Mouse (Mus musculus) heart, embryonic 11.5 days (tissue): Measurements from ENCODE around the gene Adamts3. TPM values are rescaled to one million over a fixed set of nuclear protein-coding genes. Genes with fewer than 3 reads are reported as not detected.
A peak's percentile ranks its signal among the peaks of the same experiment; 100 is the strongest.

ENCODE experiments used
- ATAC-seq: fragments of 200-750 bp; cut with Nextera tagmentation; replicated peaks from 2 replicates; pipeline ENCODE4 v1.8.0; 2017; ENCODE audit warnings: moderate library complexity; ENCODE audit not compliant: insufficient number of reproducible peaks, low FRiP score, low TSS enrichment
- H3K27ac ChIP-seq: fragments of 300-500 bp; sonication (generic); 2 replicates; pipeline ENCODE4 v1.5.1; 2014; ENCODE audit warnings: mild to moderate bottlenecking, low read depth, low read length
- H3K27me3 ChIP-seq: fragments of 300-500 bp; sonication (generic); 2 replicates; pipeline ENCODE4 v1.6.1; 2014; ENCODE audit warnings: mild to moderate bottlenecking, low read length, mixed read lengths; ENCODE audit not compliant: control insufficient read depth, insufficient read depth
- H3K36me3 ChIP-seq: fragments of 300-500 bp; sonication (generic); 2 replicates; pipeline ENCODE4 v1.6.1; 2014; ENCODE audit warnings: mild to moderate bottlenecking, low read length, moderate library complexity, mixed read lengths; ENCODE audit not compliant: control insufficient read depth, insufficient read depth
- H3K4me1 ChIP-seq: fragments of 300-500 bp; sonication (generic); 2 replicates; pipeline ENCODE4 v1.6.1; 2014; ENCODE audit warnings: low read length; ENCODE audit not compliant: control insufficient read depth, insufficient read depth
- H3K4me2 ChIP-seq: fragments of 300-500 bp; sonication (generic); 2 replicates; pipeline ENCODE4 v1.6.1; 2014; ENCODE audit warnings: mild to moderate bottlenecking, moderate library complexity
- H3K4me3 ChIP-seq: fragments of 300-500 bp; sonication (generic); 2 replicates; pipeline ENCODE4 v1.5.1; 2014; ENCODE audit warnings: low read depth, low read length
- H3K9ac ChIP-seq: fragments of 300-500 bp; sonication (generic); 2 replicates; pipeline ENCODE4 v1.6.1; 2014; ENCODE audit warnings: mild to moderate bottlenecking, low read depth, low read length, moderate library complexity
- H3K9me3 ChIP-seq: fragments of 300-500 bp; sonication (generic); replicated peaks from 2 replicates; pipeline ENCODE4 v1.6.1; 2016; ENCODE audit warnings: low read length; ENCODE audit not compliant: control insufficient read depth
- WGBS: fragments of 180-500 bp; shearing (Covaris S2); extraction: QIAGEN DNeasy Blood & Tissue Kit; methylation state at CpG from one replicate; pipeline ENCODE4 v1.1.7; 2014; ENCODE audit not compliant: insufficient replicate concordance; 5-methylcytosine and 5-hydroxymethylcytosine counted together
- polyA plus RNA-seq: library from polyadenylated mRNA; unstranded; fragments of >200 nt; fragmentation: Nextera tagmentation; extraction: Ambion mirVana; gene quantifications from 2 replicates; pipeline ENCODE4 v1.2.1, GENCODE M21; 2014

Gene Adamts3
- polyA plus RNA-seq, 1 experiment from 2014 or later: 4.1 TPM

DNA sequence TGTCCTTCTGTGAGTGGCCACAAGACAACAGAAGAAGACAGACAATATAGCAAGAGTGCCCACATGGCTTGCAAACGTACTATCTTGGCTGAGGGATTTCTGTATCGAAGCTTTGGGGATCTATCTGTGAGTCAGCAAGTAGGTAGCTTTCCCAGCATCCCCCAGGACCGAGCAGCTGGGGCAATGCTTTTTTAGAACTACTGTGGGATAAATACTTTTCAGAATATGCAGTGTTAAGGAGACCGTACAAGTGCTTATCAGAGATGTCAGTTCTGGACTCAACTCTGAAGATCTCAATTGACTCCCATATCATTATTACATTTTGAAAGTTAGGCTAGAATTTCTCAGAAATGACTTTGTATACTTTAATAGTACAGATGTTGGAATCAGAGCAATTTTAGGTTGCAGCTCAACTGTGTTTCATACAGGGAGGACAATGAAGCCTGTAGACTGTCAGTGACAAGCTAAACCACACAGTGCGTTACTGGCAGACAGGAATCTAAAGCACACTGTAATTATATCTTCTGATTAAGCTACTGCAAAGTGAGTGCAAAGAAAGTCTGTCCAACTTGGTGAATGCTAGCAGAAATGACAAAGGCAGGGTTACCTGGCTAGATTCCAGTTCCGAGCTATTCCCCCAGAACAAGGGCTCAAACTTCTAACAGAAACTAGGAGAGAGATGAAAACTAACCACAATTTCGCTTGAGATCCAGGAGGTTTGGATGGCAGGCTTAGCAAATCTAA lies 171.8 kb downstream of the Adamts3 start:
- Histone ChIP-seq H3K4me2 (no peak overlapping the region), H3K36me3 (no peaks in the 10 kb centered on the region), H3K9ac (no peak overlapping the region), H3K4me1 (no peaks in the 10 kb centered on the region), H3K27ac (no peak overlapping the region), H3K27me3 (no peaks in the 10 kb centered on the region), H3K9me3 (no peaks in the 10 kb centered on the region), H3K4me3 (no peak overlapping the region)
- WGBS: 71% methylated on average over 7 of the region's 7 CpGs
- ATAC-seq: no peak

DNA sequence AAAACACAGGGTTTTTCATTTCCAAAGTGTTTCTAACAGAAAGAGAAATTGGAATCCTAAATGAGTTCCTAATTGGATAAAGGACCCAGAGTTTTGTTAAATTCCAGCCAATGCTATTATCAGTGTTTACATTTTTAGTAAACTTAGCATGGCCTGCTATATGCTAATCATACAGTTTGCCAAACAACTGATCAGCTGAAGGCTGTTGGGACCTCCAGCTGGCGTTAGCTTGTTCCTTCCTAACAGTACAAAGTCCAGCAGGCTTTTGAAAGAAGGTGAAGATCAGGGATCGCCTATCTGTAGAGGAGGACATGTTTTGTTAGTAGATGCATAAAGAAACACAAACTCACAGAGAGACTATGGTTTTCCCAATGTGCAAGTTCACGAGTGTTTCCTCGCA lies 173.7 kb downstream of the Adamts3 start:
- WGBS: 53% methylated on average over 4 of the region's 4 CpGs
- Histone ChIP-seq H3K27ac (no peak overlapping the region), H3K27me3 (no peaks in the 10 kb centered on the region), H3K4me2 (no peak overlapping the region), H3K9ac (no peak overlapping the region), H3K4me1 (peaks cover 1% of the 10 kb centered on the region; the same call in 1 of the 2 replicates), H3K9me3 (no peaks in the 10 kb centered on the region), H3K36me3 (no peaks in the 10 kb centered on the region), H3K4me3 (no peak overlapping the region)
- ATAC-seq: no peak

GRCm38 (mm10) chr5:89704264-89704663 lies 178.9 kb downstream of the Adamts3 start:
- Histone ChIP-seq H3K4me1 (peaks cover 9% of the 10 kb centered on the region; the same call in 1 of the 2 replicates), H3K9ac (no peak overlapping the region), H3K9me3 (no peaks in the 10 kb centered on the region), H3K36me3 (no peaks in the 10 kb centered on the region), H3K4me3 (no peak overlapping the region), H3K27me3 (no peaks in the 10 kb centered on the region), H3K27ac (no peak overlapping the region), H3K4me2 (no peak overlapping the region)
- no peak for ATAC-seq
- WGBS: 22% methylated on average over 1 of the region's 1 CpGs

GRCm38 (mm10) chr5:89701241-89702007 lies 181.7 kb downstream of the Adamts3 start:
- Histone ChIP-seq H3K27me3 (no peaks in the 10 kb centered on the region), H3K4me2 (no peak overlapping the region), H3K36me3 (no peaks in the 10 kb centered on the region), H3K4me3 (no peak overlapping the region), H3K9me3 (no peaks in the 10 kb centered on the region), H3K4me1 (peaks cover 9% of the 10 kb centered on the region; the same call in 1 of the 2 replicates), H3K9ac (no peak overlapping the region), H3K27ac (no peak overlapping the region)
- ATAC-seq: peak; percentile 52; the same call in 1 of the 2 replicates
- WGBS: 59% methylated on average over 9 of the region's 9 CpGs

DNA sequence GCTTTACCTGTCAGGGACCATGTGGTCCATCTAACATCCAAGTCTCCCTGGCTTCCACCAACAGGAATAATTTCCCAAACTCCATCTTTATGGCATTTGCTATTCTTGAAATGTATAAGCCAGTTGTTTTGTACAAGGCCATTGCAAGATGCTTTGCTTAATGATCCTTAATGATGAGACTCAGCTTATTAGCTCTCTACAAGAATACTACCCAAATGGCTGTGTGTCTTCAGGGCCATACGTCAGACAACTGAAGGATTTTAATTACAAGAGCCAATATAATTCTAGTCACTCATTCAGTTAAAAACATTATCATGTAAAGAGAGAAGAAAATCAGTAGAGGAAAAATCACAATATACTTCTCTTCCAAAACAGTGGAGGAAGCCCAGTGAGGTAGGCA lies 195.3 kb downstream of the Adamts3 start:
- ATAC-seq: no peak
- no peak overlapping the region for H3K4me3 ChIP-seq
- 86% methylated on average over 1 of the region's 1 CpGs for WGBS

DNA sequence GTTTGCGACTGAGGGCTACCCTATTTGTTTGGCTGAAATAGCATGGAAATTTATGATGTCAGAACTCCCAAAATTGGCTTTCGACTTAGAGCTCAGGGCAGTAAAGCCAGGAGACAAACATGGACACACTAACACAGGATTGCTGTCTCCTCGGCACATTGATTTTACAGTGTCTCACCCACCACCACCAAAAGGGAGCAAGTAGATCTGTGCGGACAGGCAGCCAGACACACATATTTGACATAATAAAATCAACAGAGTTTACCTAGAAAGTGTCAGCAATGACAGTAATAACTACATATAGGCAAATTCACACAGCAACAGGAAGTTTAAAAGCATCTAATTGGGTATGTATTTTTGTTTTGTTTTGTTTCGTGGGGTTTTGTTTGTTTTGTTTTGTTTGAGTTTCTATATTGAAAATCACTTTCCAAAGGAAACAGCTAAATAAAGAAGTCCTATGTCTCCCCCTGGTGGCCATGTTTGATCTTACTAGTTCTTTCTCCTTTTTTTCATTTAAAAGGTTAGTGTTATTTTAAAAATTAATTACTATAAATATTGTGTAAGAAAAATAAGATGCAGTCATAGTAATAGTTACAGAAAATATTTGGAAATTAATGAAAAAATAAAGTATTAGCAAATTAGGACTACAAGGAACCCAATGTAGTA lies 203.1 kb downstream of the Adamts3 start:
- Histone ChIP-seq H3K27ac (no peak overlapping the region), H3K36me3 (no peaks in the 10 kb centered on the region), H3K4me2 (no peak overlapping the region), H3K4me1 (no peaks in the 10 kb centered on the region), H3K4me3 (no peak overlapping the region), H3K9me3 (no peaks in the 10 kb centered on the region), H3K9ac (no peak overlapping the region), H3K27me3 (no peaks in the 10 kb centered on the region)
- ATAC-seq: no peak
- 65% methylated on average over 5 of the region's 5 CpGs for WGBS

More for the DNA sequence above, 195.3 kb downstream of the Adamts3 start:
- no peak overlapping the region for H3K4me2 ChIP-seq
- no peak overlapping the region for H3K27ac ChIP-seq
- H3K9me3 ChIP-seq: no peaks in the 10 kb centered on the region
- H3K27me3 ChIP-seq: no peaks in the 10 kb centered on the region
- no peaks in the 10 kb centered on the region for H3K4me1 ChIP-seq
- H3K36me3 ChIP-seq: no peaks in the 10 kb centered on the region
- H3K9ac ChIP-seq: no peak overlapping the region

- ATAC-seq: no peak
- no peaks in the 10 kb centered on the region for H3K27me3 ChIP-seq
- no peak overlapping the region for H3K9ac ChIP-seq
- no peak overlapping the region for H3K27ac ChIP-seq
- no peaks in the 10 kb centered on the region for H3K4me1 ChIP-seq
- H3K36me3 ChIP-seq: no peaks in the 10 kb centered on the region
- H3K4me3 ChIP-seq: no peak overlapping the region
- WGBS: 73% methylated on average over 4 of the region's 4 CpGs
- H3K9me3 ChIP-seq: no peaks in the 10 kb centered on the region
- H3K4me2 ChIP-seq: no peak overlapping the region
Observed at GRCm38 (mm10) chr5:89678148-89678547, 205.0 kb downstream of the Adamts3 start.

DNA sequence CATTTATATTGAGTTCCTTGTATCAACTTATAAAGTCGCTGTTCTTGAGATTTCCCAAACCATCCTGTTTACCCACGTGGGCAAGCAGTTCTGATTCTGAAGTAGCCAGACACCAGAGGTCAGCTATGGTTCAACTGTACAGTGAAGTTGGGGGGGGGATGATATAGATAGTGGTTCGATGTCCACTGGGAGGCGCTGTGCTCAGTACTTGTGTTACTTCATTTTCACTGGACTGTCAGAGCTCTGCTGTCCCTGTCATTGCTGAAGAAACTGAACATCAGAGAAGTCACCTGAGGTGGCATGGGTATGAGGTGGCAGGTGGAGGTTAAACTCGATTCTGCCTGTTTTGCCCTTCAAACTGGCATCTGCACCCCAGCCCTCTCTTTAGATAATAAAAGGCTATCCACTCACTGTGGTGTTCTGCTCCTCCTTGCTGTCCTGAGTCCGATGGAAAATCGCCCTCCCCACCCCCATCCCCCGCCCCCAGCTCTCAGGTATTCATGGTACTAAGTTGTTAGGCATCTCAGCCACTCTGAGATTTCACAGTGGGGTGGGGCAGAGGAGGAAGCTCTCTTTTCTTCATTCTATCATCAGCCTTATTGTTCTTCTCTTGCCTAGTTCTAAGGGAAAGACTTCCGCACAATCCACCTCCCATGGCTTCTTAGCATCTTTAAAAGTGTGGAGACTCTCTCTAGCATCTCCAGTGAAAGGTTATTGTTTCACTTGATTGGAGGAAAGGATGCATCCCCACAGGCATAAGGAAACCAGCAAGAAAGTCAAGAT lies 208.9 kb downstream of the Adamts3 start:
- ATAC-seq: no peak
- Histone ChIP-seq H3K36me3 (no peaks in the 10 kb centered on the region), H3K27ac (no peak overlapping the region), H3K4me2 (no peak overlapping the region), H3K9ac (no peak overlapping the region), H3K4me3 (no peak overlapping the region), H3K9me3 (no peaks in the 10 kb centered on the region), H3K27me3 (no peaks in the 10 kb centered on the region), H3K4me1 (no peaks in the 10 kb centered on the region)
- 72% methylated on average over 9 of the region's 9 CpGs for WGBS
